Comparison of ENCODE assay signal across 14 mouse cellular contexts in genomic region chr5:110518086-110518783, GRCm38 (mm10). TPM values are rescaled to one million over a fixed set of nuclear protein-coding genes. Genes with fewer than 3 reads are reported as not detected.
DNase-seq lines count a peak whose midpoint lies in the region; ATAC-seq lines count a peak whose summit lies in the region.
"Had no signal": no experiment of that assay in that cellular context is flagged by ENCODE, and none has a peak within 500 bp of the region (broad histone marks: within the 10 kb centered on the region; RNA-seq: fewer than 3 reads in every experiment).

No protein-coding gene starts in this region.

- H3K27ac ChIP-seq in embryonic facial prominence, embryonic 13.5 days: no peak overlapping the region
- no peak overlapping the region for H3K27ac ChIP-seq in midbrain, embryonic 11.5 days (ENCODE audit: low read depth, low read length)
- peak overlapping the region; percentile 19; the same call in 1 of the 2 replicates for H3K27ac ChIP-seq in neural tube, embryonic 15.5 days (replicated peaks)
- H3K27ac ChIP-seq: kidney, postnatal 0 days; limb, embryonic 15.5 days had no signal

- H3K9ac ChIP-seq in embryonic facial prominence, embryonic 13.5 days: peak overlapping the region; percentile 16; the same call in 1 of the 2 replicates
- H3K9ac ChIP-seq in midbrain, embryonic 11.5 days (ENCODE audit: low read length): peak overlapping the region; percentile 51
- no peak overlapping the region for H3K9ac ChIP-seq in neural tube, embryonic 15.5 days (replicated peaks)
- H3K9ac ChIP-seq: limb, embryonic 15.5 days had no signal

- no peak overlapping the region for H3K4me3 ChIP-seq in embryonic facial prominence, embryonic 13.5 days
- H3K4me3 ChIP-seq in midbrain, embryonic 11.5 days (ENCODE audit: low read depth, low read length): no peak overlapping the region
- H3K4me3 ChIP-seq in neural tube, embryonic 15.5 days (replicated peaks): no peak overlapping the region
- H3K4me3 ChIP-seq: limb, embryonic 15.5 days; myocyte had no signal

- no peak overlapping the region for H3K4me2 ChIP-seq in embryonic facial prominence, embryonic 13.5 days
- peak overlapping the region; percentile 38 for H3K4me2 ChIP-seq in midbrain, embryonic 11.5 days
- H3K4me2 ChIP-seq in neural tube, embryonic 15.5 days: peak overlapping the region; percentile 25
- H3K4me2 ChIP-seq: heart, embryonic 11.5 days; limb, embryonic 15.5 days had no signal

- H3K36me3 ChIP-seq in embryonic facial prominence, embryonic 13.5 days: no peaks in the 10 kb centered on the region
- no peaks in the 10 kb centered on the region for H3K36me3 ChIP-seq in midbrain, embryonic 11.5 days (ENCODE audit: control insufficient read depth, insufficient read depth, low read length)
- no peaks in the 10 kb centered on the region for H3K36me3 ChIP-seq in neural tube, embryonic 15.5 days
- H3K36me3 ChIP-seq: G1E; limb, embryonic 15.5 days had no signal

- peak; percentile 70 for DNase-seq in ZHBTc4 (ENCODE audit: low read depth, low spot score)
- DNase-seq in midbrain, embryonic 11.5 days (ENCODE audit: low spot score, missing footprints): peak; percentile 88
- no peak for DNase-seq in heart, postnatal 4 days
- no peak for DNase-seq in urinary bladder, postnatal 14 days (ENCODE audit: low spot score)
- DNase-seq in spleen, postnatal 14 days (ENCODE audit: low spot score in 2 of 2): no peak
- DNase-seq: cerebellum, adult 9-11 months had no signal

- WGBS in embryonic facial prominence, embryonic 13.5 days: 39% methylated on average over 14 of the region's 14 CpGs
- WGBS in midbrain, embryonic 11.5 days: 25% methylated on average over 14 of the region's 14 CpGs
- 24% methylated on average over 14 of the region's 14 CpGs for WGBS in neural tube, embryonic 15.5 days

- no peak for ATAC-seq in embryonic facial prominence, embryonic 13.5 days (ENCODE audit: insufficient number of reproducible peaks, insufficient read depth, low FRiP score, low TSS enrichment, low read depth)
- peak; percentile 38; the same call in 1 of the 2 replicates for ATAC-seq in midbrain, embryonic 11.5 days (ENCODE audit: low FRiP score)
- ATAC-seq in neural tube, embryonic 15.5 days (ENCODE audit: low FRiP score): peak; percentile 41; the same call in 1 of the 2 replicates
- ATAC-seq: lung, postnatal 0 days had no signal

- no peaks in the 10 kb centered on the region for H3K9me3 ChIP-seq in embryonic facial prominence, embryonic 13.5 days
- H3K9me3 ChIP-seq in midbrain, embryonic 11.5 days (ENCODE audit: control insufficient read depth, low read length): no peaks in the 10 kb centered on the region
- H3K9me3 ChIP-seq in neural tube, embryonic 15.5 days (replicated peaks): no peaks in the 10 kb centered on the region
- H3K9me3 ChIP-seq: G1E; limb, embryonic 15.5 days had no signal

- peaks cover 8% of the 10 kb centered on the region for H3K27me3 ChIP-seq in embryonic facial prominence, embryonic 13.5 days
- H3K27me3 ChIP-seq in midbrain, embryonic 11.5 days (ENCODE audit: control insufficient read depth, insufficient read depth, low read length): no peaks in the 10 kb centered on the region
- no peaks in the 10 kb centered on the region for H3K27me3 ChIP-seq in neural tube, embryonic 15.5 days (replicated peaks)

- no peaks in the 10 kb centered on the region for H3K4me1 ChIP-seq in embryonic facial prominence, embryonic 13.5 days
- no peaks in the 10 kb centered on the region for H3K4me1 ChIP-seq in midbrain, embryonic 11.5 days (ENCODE audit: control insufficient read depth, insufficient read depth, low read length)
- H3K4me1 ChIP-seq in neural tube, embryonic 15.5 days: 0 out of 2 replicates have a peak, but pooled peaks cover 6% of the 10 kb centered on the region
- H3K4me1 ChIP-seq: limb, embryonic 15.5 days had no signal

RNA-seq across cellular contexts. Expression of gene Galnt9, which starts 25.9 kb away (rescaled TPM):
- 0.73 and 1.0 TPM in 2 replicates for polyA plus RNA-seq in embryonic facial prominence, embryonic 13.5 days (2015; fragmentation: Nextera tagmentation; extraction: Ambion mirVana)
- 5.0 and 5.8 TPM in 2 replicates for polyA plus RNA-seq in midbrain, embryonic 11.5 days (2014; fragmentation: Nextera tagmentation; extraction: Ambion mirVana)
- polyA plus RNA-seq in neural tube, embryonic 15.5 days (2015; fragmentation: Nextera tagmentation; extraction: Ambion mirVana): 19.4 and 23.3 TPM in 2 replicates
- total RNA-seq in heart, postnatal 4 days (2021): not detected
- polyA plus RNA-seq: G1E; heart, embryonic 11.5 days had no signal

Comparison
In these comparisons a context has a peak if more than half of its experiments do, and no peak if none do; other contexts are left out.
1. DNase-seq: peak in ZHBTc4 (single experiment) and midbrain, embryonic 11.5 days (single experiment); none in heart, postnatal 4 days (single experiment), urinary bladder, postnatal 14 days (single experiment) and spleen, postnatal 14 days (0 of 2).